ENCODE assay signal across 7 mouse cellular contexts in genomic region chr4:41615661-41616599, GRCm38 (mm10). TPM values are rescaled to one million over a fixed set of nuclear protein-coding genes. Genes with fewer than 3 reads are reported as not detected.
DNase-seq lines count a peak whose midpoint lies in the region; ATAC-seq and TF ChIP-seq lines count a peak whose summit lies in the region.

No protein-coding gene starts in this region.

- no peak overlapping the region for H3K4me2 ChIP-seq in intestine, embryonic 15.5 days (replicated peaks)
- no peak overlapping the region for H3K4me2 ChIP-seq in lung, embryonic 16.5 days (ENCODE audit: low read depth, low read length)
- H3K4me2 ChIP-seq in stomach, postnatal 0 days (replicated peaks; ENCODE audit: low read depth): no peak overlapping the region
- no peak overlapping the region for H3K4me2 ChIP-seq in liver, embryonic 12.5 days

- ATAC-seq in intestine, embryonic 15.5 days: 0 out of 2 replicates have a peak, but pooled peaks have one; percentile 39
- ATAC-seq in lung, embryonic 16.5 days (ENCODE audit: low read depth): peak; percentile 39; the same call in 1 of the 2 replicates
- ATAC-seq in stomach, postnatal 0 days (ENCODE audit: low FRiP score, low TSS enrichment): peak; percentile 62; the same call in 1 of the 2 replicates
- no peak for ATAC-seq in liver, embryonic 12.5 days

- H3K4me3 ChIP-seq in MEL (ENCODE audit: control insufficient read depth in 1 of 2, insufficient read depth in 1 of 2, low read depth in 2 of 2, low read length in 2 of 2): no peak overlapping the region
- no peak overlapping the region for H3K4me3 ChIP-seq in intestine, embryonic 15.5 days (replicated peaks)
- H3K4me3 ChIP-seq in lung, embryonic 16.5 days (ENCODE audit: low read length): no peak overlapping the region
- H3K4me3 ChIP-seq in stomach, postnatal 0 days (ENCODE audit: low read depth, low read length): no peak overlapping the region
- no peak overlapping the region for H3K4me3 ChIP-seq in liver, embryonic 12.5 days

- no peak; the same call in 1 of the 2 replicates for TF ChIP-seq RAD21 in MEL (IDR thresholded peaks at IDR 0.05; ENCODE audit: low read depth, low read length)

- no peak overlapping the region for H3K9ac ChIP-seq in MEL (ENCODE audit: control insufficient read depth, low read depth, low read length, poor library complexity, severe bottlenecking)
- no peak overlapping the region for H3K9ac ChIP-seq in intestine, embryonic 15.5 days
- no peak overlapping the region for H3K9ac ChIP-seq in lung, embryonic 16.5 days (ENCODE audit: low read length)
- no peak overlapping the region for H3K9ac ChIP-seq in stomach, postnatal 0 days (ENCODE audit: low read length)
- no peak overlapping the region for H3K9ac ChIP-seq in liver, embryonic 12.5 days

- 54% methylated on average over 9 of the region's 9 CpGs for WGBS in intestine, embryonic 15.5 days
- WGBS in lung, embryonic 16.5 days: 45% methylated on average over 9 of the region's 9 CpGs
- WGBS in stomach, postnatal 0 days: 45% methylated on average over 9 of the region's 9 CpGs
- WGBS in liver, embryonic 12.5 days (ENCODE audit: insufficient replicate concordance): 50% methylated on average over 9 of the region's 9 CpGs

- TF ChIP-seq POLR2A in MEL (IDR thresholded peaks at IDR 0.05; ENCODE audit: control insufficient read depth in 1 of 2, insufficient read depth in 1 of 2, low read depth in 1 of 2, low read length in 2 of 2, poor library complexity in 1 of 2): no peak

- H3K4me1 ChIP-seq in MEL (ENCODE audit: control insufficient read depth in 1 of 2, insufficient read depth in 2 of 2, low read length in 2 of 2): no peaks in the 10 kb centered on the region
- H3K4me1 ChIP-seq in intestine, embryonic 15.5 days (replicated peaks): no peaks in the 10 kb centered on the region
- H3K4me1 ChIP-seq in lung, embryonic 16.5 days (replicated peaks; ENCODE audit: control insufficient read depth, insufficient read depth, low read length): peaks cover 3% of the 10 kb centered on the region; the same call in 1 of the 2 replicates
- no peaks in the 10 kb centered on the region for H3K4me1 ChIP-seq in stomach, postnatal 0 days (replicated peaks; ENCODE audit: control insufficient read depth, insufficient read depth)
- H3K4me1 ChIP-seq in liver, embryonic 12.5 days: no peaks in the 10 kb centered on the region

- no peaks in the 10 kb centered on the region for H3K9me3 ChIP-seq in MEL (replicated peaks; ENCODE audit: insufficient read depth, low read length)
- no peaks in the 10 kb centered on the region for H3K9me3 ChIP-seq in intestine, embryonic 15.5 days
- H3K9me3 ChIP-seq in lung, embryonic 16.5 days (ENCODE audit: control insufficient read depth, low read length): no peaks in the 10 kb centered on the region
- no peaks in the 10 kb centered on the region for H3K9me3 ChIP-seq in stomach, postnatal 0 days (ENCODE audit: control insufficient read depth, low read length)
- no peaks in the 10 kb centered on the region for H3K9me3 ChIP-seq in liver, embryonic 12.5 days (replicated peaks)

- no peak overlapping the region for H3K27ac ChIP-seq in MEL (ENCODE audit: control insufficient read depth, low read depth, low read length)
- H3K27ac ChIP-seq in intestine, embryonic 15.5 days: no peak overlapping the region
- H3K27ac ChIP-seq in lung, embryonic 16.5 days (ENCODE audit: low read length): no peak overlapping the region
- peak overlapping the region; percentile 49; the same call in 1 of the 2 replicates for H3K27ac ChIP-seq in stomach, postnatal 0 days (replicated peaks)
- H3K27ac ChIP-seq in liver, embryonic 12.5 days: no peak overlapping the region

- H3K36me3 ChIP-seq in MEL (ENCODE audit: control insufficient read depth in 1 of 2, insufficient read depth in 2 of 2, low read length in 2 of 2): no peaks in the 10 kb centered on the region
- no peaks in the 10 kb centered on the region for H3K36me3 ChIP-seq in intestine, embryonic 15.5 days
- H3K36me3 ChIP-seq in lung, embryonic 16.5 days (ENCODE audit: control insufficient read depth, insufficient read depth, low read length): no peaks in the 10 kb centered on the region
- H3K36me3 ChIP-seq in stomach, postnatal 0 days (ENCODE audit: control insufficient read depth, insufficient read depth, low read length): no peaks in the 10 kb centered on the region
- no peaks in the 10 kb centered on the region for H3K36me3 ChIP-seq in liver, embryonic 12.5 days

- TF ChIP-seq CTCF in MEL (IDR thresholded peaks at IDR 0.05 in 2 of 3, conservative IDR thresholded peaks at IDR 0.05 in 1 of 3; ENCODE audit: control insufficient read depth in 1 of 3, insufficient read depth in 1 of 3, low read depth in 2 of 3, low read length in 3 of 3, poor library complexity in 1 of 3, severe bottlenecking in 1 of 3): peak in 2 of 3 experiments; percentile 25 to 29; a peak in 3 of 6 replicates
- peak; percentile 37; the same call in 1 of the 2 replicates for TF ChIP-seq CTCF in stomach, postnatal 0 days (IDR thresholded peaks at IDR 0.05; ENCODE audit: low read depth)

- no peak for TF ChIP-seq EP300 in MEL (IDR thresholded peaks at IDR 0.05; ENCODE audit: low read depth in 1 of 2, low read length in 2 of 2)
- no peak for TF ChIP-seq EP300 in stomach, postnatal 0 days (optimal IDR thresholded peaks at IDR 0.05)

- no peaks in the 10 kb centered on the region for H3K79me2 ChIP-seq in MEL (ENCODE audit: control insufficient read depth, insufficient read depth, low read length, poor library complexity)

- peaks cover 4 to 10% of the 10 kb centered on the region in 2 experiments for H3K27me3 ChIP-seq in MEL (ENCODE audit: control insufficient read depth in 1 of 2, insufficient read depth in 2 of 2, low read length in 2 of 2)
- H3K27me3 ChIP-seq in intestine, embryonic 15.5 days (replicated peaks): 0 out of 2 replicates have a peak, but pooled peaks cover 7% of the 10 kb centered on the region
- no peaks in the 10 kb centered on the region for H3K27me3 ChIP-seq in lung, embryonic 16.5 days (ENCODE audit: control insufficient read depth, insufficient read depth, low read depth, low read length)
- H3K27me3 ChIP-seq in stomach, postnatal 0 days (ENCODE audit: control insufficient read depth, insufficient read depth, low read length): no peaks in the 10 kb centered on the region
- peaks cover 32% of the 10 kb centered on the region for H3K27me3 ChIP-seq in liver, embryonic 12.5 days (replicated peaks)

- peak; percentile 8 for DNase-seq in MEL (ENCODE audit: low read depth, low spot score)
- DNase-seq in cerebellum, adult 9-10 months: peak; percentile 74
- peak; percentile 28 for DNase-seq in stomach, postnatal 0 days (ENCODE audit: low spot score)
- DNase-seq in urinary bladder, postnatal 14 days (ENCODE audit: low spot score): no peak

TF ChIP-seq in MEL, 35 proteins besides CTCF, POLR2A, EP300 and RAD21:
- no peak for TF ChIP-seq NRF1 (IDR thresholded peaks at IDR 0.05; ENCODE audit: insufficient read depth, low read depth, low read length, poor library complexity, severe bottlenecking)
- TF ChIP-seq SIN3A (IDR thresholded peaks at IDR 0.05; ENCODE audit: low read length): no peak
- TF ChIP-seq ZC3H11A (IDR thresholded peaks at IDR 0.05; ENCODE audit: low read depth, low read length): no peak
- no peak for TF ChIP-seq ZKSCAN1 (IDR thresholded peaks at IDR 0.05; ENCODE audit: low read depth, low read length)
- TF ChIP-seq TAL1 (IDR thresholded peaks at IDR 0.05; ENCODE audit: low read length): no peak
- TF ChIP-seq POLR2AphosphoS5 (IDR thresholded peaks at IDR 0.05; ENCODE audit: borderline replicate concordance, low read depth, low read length): no peak
- peak; percentile 36 for TF ChIP-seq SMC3 (IDR thresholded peaks at IDR 0.05; ENCODE audit: low read depth, low read length)
- no peak for TF ChIP-seq ETS1 (IDR thresholded peaks at IDR 0.05; ENCODE audit: low read depth, low read length)
- no peak for TF ChIP-seq CHD2 (IDR thresholded peaks at IDR 0.05; ENCODE audit: low read length)
TF ChIP-seq in MEL: peak in this region for 1.

RNA-seq across cellular contexts. Expression of gene Enho, which starts 24.2 kb away (rescaled TPM):
- total RNA-seq in MEL (2012; rRNA removed): 0.19 TPM in 1 of 2 replicates, not detected in the other
- under 1 TPM in 1 of 2 experiments, not detected in 1; 0.40 TPM for polyA plus RNA-seq in MEL (2012; ENCODE audit: insufficient read depth in 1 of 2, insufficient read length in 2 of 2, low read depth in 1 of 2, low replicate concordance in 2 of 2, missing spikeins in 1 of 2)
- polyA plus RNA-seq in intestine, embryonic 15.5 days (2015; fragmentation: Nextera tagmentation; extraction: Ambion mirVana): 10.8 and 11.2 TPM in 2 replicates
- 7.8 and 8.1 TPM in 2 replicates for polyA plus RNA-seq in lung, embryonic 16.5 days (2015; fragmentation: Nextera tagmentation; extraction: Ambion mirVana)
- 50.5 and 55.4 TPM in 2 replicates for polyA plus RNA-seq in stomach, postnatal 0 days (2015; fragmentation: Nextera tagmentation; extraction: Ambion mirVana)
- 1.1 and 1.5 TPM in 2 replicates for polyA plus RNA-seq in liver, embryonic 12.5 days (2016; fragmentation: Nextera tagmentation; extraction: Ambion mirVana)

RNA-seq across cellular contexts. Expression of gene Dnaic1, which starts 46.4 kb away (rescaled TPM):
- not detected in 2 replicates for total RNA-seq in MEL (2012; rRNA removed)
- not detected for polyA plus RNA-seq in MEL (2012; ENCODE audit: insufficient read depth in 1 of 2, insufficient read length in 2 of 2, low read depth in 1 of 2, low replicate concordance in 2 of 2, missing spikeins in 1 of 2)
- 5.6 and 5.8 TPM in 2 replicates for polyA plus RNA-seq in intestine, embryonic 15.5 days (2015; fragmentation: Nextera tagmentation; extraction: Ambion mirVana)
- 2.9 and 4.0 TPM in 2 replicates for polyA plus RNA-seq in lung, embryonic 16.5 days (2015; fragmentation: Nextera tagmentation; extraction: Ambion mirVana)
- polyA plus RNA-seq in stomach, postnatal 0 days (2015; fragmentation: Nextera tagmentation; extraction: Ambion mirVana): 6.0 and 6.5 TPM in 2 replicates
- polyA plus RNA-seq in liver, embryonic 12.5 days (2016; fragmentation: Nextera tagmentation; extraction: Ambion mirVana): 0.51 and 0.61 TPM in 2 replicates

RNA-seq across cellular contexts. Expression of gene Fam219a, which starts 46.6 kb away (rescaled TPM):
- total RNA-seq in MEL (2012; rRNA removed): 0.85 and 1.5 TPM in 2 replicates
- 1 to 10 TPM in 1 of 2 experiments, not detected in 1; 3.8 TPM for polyA plus RNA-seq in MEL (2012; ENCODE audit: insufficient read depth in 1 of 2, insufficient read length in 2 of 2, low read depth in 1 of 2, low replicate concordance in 2 of 2, missing spikeins in 1 of 2)
- 2.3 TPM in 2 replicates for polyA plus RNA-seq in intestine, embryonic 15.5 days (2015; fragmentation: Nextera tagmentation; extraction: Ambion mirVana)
- 1.9 and 2.7 TPM in 2 replicates for polyA plus RNA-seq in lung, embryonic 16.5 days (2015; fragmentation: Nextera tagmentation; extraction: Ambion mirVana)
- polyA plus RNA-seq in stomach, postnatal 0 days (2015; fragmentation: Nextera tagmentation; extraction: Ambion mirVana): 1.4 and 2.4 TPM in 2 replicates
- polyA plus RNA-seq in liver, embryonic 12.5 days (2016; fragmentation: Nextera tagmentation; extraction: Ambion mirVana): 1.0 and 2.0 TPM in 2 replicates
